Mouse (Mus musculus) regulatory T cell (primary cell): ENCODE measurements around the gene Ppp4r4.
"Not testable (repeated sequence)": the region's sequence is repeated elsewhere in the genome, so short reads cannot be mapped to it uniquely, and the experiment has no call there.

ENCODE experiments used
- in situ Hi-C: fragments of 300-600 bp; cut with MboI, MseI; formaldehyde crosslinking; loops from one replicate; pipeline ENCODE4 v1.15.1; 2025; ENCODE audit warnings: high pct_unique_total_duplicates

Ppp4r4 gene

DNA sequence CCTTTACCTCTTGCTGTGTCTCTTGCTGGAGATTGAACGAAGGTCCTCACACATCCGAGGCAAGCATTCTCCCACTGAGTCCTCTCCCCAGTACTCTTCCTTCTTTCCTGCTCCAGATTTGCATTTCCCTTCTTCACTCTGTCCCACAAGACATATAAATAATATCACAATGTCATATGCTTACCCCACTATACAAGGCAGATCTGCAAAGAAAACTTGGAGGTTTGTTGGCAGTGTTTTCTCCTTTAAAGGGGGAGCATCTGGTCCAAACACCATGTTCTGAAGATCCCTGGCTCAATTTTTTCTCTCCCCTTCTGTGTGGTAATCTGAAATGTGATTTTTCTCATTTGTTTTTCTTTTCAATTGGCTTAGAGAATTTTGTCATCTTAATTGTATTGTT is 102.3 kb downstream of the Ppp4r4 start:
- in situ Hi-C loops = no loop called here

DNA sequence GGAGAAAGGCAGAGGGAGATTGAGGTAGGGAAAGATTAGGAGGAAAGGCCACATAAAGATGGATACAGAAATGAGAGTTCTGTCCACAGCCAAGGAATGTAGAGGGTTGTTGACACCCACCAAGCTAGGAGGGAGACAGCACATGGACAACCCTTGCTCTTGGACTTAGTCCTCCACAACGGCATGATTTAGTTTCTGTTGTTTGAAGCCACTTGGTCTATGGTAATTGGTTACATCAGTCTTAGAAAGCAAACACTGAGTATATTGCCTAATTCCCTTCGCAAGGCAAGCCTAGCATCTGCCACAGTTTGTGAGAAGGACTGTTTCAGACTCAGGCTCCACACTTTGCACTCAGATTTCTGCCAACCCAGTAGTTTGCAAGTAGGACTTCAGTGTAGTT is 103.8 kb downstream of the Ppp4r4 start:
- in situ Hi-C loops = no loop called here

DNA sequence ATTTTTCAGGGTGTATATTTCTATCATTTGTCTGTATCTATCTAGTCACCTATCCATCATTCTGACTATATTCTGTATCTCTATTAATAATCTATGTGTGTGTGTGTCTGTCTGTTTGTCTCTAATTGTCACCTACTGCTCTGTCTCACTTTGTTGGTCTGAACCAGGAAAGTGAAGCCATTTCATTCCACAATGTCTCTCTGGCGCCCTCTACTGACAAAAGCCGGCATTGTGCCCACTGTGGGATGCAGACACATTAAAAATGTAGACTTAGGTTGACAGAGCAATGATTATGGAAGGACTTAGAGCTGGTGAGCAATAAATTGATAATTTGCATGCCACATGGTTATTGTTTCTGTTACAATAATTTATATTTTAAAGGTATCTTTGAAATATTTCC is 111.3 kb downstream of the Ppp4r4 start:
- in situ Hi-C loops = no loop called here

DNA sequence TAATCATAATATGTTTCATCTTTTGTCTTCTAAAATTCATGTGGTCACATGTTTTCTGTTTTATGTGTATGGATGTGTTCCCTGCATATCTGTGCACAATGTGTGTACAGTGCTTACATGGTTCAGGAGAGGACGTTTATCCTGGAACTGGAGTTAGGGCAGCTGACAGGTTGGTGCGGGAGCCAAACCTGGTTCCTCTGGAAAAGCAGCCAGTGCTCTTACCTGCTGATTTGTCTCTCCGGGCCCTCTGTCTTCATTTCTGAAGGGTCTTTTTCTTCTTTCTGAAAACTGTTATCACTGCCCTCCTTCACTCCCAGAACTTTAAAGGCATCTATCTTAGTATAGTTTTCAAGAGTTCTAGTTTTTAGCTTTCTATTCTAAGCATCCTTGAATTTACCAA is 111.7 kb downstream of the Ppp4r4 start:
- in situ Hi-C loops = no loop called here

DNA sequence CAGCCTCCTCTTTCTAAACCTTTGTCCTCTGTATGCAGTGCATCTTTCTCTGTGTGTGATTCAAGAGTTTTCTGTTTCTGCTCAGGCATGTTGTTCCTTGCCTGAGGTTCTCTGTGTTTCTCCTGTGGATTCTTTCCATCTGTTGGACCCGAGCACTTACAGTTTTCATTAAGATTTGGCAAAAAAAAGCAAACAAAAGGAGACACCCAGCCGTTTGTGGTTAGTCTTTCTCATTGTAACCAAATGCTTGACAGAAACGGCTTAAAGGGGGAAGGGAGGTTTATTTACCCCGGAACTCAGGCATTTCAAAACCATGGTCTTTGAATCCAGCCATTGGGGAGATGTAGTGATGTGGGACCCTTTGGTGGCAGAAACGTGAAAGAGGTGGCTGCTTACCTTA is 112.5 kb downstream of the Ppp4r4 start:
- in situ Hi-C loops = no loop called here

DNA sequence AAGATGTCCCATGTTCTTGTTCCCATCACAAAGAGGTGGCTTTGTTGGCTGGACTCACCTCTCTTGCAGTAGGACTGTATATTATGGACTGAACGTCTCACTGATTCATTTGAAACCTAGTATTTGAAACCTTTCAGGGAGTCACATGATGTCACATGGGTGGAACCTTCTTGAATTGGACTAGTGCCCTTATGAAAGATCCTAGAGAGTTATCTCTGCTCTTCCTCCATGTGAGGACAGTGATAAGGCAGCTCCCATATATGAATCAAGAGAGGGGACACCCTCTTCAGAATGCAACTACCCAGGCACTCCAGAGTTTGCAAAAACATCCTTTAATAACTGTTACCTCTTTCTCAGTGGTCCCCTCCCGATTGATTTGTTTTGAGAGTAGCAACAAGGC is 114.2 kb downstream of the Ppp4r4 start:
- in situ Hi-C loops = no loop called here

DNA sequence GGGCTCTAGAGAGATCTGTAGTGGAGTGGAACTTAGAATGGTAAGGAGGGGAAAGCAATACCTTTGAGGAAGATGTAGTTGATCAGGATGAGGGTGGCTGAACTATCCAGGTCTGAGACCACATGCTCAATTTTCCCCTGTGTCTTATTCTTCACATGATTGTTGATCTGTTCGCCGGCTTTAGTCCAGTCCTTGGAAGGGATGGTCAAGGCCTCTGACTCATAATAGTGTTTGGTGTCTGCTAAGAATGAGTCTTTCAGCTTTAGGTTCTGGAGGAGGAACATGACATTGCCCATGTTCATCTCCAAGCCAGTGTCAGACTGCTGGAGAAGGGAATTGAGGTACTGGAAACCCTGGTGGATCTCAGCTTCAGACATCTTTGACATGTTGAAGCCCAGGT is 121.8 kb downstream of the Ppp4r4 start:
- in situ Hi-C loops = no loop called here

DNA sequence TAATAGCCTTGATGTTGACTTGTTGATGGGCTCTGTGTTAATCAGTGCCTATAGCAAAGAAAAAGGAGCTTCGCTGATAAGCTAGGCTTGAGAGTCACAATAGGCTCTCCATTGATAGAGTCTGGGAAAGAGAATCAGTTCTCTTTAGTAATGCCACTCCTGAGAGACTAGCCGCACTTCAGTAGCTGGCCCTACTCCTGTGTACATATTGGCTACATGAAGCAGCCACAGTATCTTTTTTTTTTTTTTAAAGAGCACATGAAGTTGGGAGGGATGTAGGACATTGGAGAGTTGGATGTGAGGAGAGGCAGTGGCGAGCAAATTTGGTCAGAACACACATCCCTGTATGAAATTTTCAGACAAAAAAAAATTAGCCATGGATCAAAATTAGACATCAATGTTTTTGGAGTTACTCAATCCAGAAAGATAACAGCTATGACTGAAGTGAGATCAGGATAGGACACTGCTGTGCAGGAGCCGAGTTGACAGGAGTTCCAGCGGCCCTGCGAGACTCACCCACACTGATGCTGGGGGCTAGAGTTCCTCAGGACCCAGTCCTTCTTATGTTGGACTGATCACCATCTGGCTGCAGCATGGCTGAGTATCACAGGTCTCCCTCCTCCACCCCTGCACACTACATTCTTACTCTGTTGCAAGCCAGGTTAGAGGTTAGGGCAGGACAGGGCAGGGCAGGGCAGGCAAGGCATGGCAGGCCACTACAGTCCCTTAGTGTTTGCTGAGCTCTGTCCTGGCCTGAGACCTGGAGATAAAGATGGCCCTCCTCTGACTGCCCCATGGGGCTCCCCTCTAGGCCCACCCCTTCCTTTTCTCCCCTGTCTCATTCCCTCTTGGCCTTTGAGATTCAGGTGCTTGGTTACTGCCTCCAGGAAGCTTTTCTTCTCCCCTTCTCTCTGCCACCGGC is 123.3 kb downstream of the Ppp4r4 start:
- in situ Hi-C loops = no loop called here

DNA sequence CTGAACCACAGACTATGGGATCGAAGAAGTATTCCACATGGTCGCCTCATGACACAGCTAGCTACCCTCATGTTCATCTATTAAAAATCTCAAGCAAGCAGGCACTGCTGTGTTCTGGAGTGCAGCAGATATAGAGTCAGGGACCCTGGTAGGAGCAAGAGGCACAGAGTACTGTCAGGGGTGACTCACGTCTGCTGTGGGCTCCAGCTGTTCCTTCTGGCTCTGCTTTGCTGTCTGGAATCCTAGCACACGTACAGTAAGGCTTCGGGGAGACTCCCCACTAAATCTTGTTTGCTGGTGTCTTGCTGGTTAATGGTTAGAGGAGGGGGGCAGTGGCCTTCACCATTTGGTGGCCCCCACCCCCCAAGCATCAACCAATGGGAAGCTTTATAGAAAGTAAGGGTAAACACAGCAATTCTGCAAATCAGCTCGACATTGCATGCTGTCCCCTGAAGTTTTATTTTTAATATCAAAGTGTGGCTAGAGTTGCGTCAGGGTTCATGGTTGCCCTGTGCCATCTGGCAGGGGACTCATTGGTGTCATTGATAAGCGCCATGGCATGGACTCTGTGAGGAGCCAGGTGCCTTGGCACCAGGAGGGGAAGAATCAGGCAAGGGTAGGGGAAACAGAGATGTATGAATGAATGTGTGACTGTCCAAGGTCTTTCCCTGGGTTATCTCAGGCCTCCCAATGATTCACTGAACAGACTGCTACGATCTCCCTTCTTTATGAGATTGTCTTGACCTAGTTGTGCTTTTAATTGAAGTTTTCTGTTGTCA is 125.0 kb downstream of the Ppp4r4 start, which contains the start of gene Serpina6:
Gene Serpina6 (minus strand): TSS at position 365 of the 779 bp plus-strand sequence.
- in situ Hi-C loops = no loop called here

DNA sequence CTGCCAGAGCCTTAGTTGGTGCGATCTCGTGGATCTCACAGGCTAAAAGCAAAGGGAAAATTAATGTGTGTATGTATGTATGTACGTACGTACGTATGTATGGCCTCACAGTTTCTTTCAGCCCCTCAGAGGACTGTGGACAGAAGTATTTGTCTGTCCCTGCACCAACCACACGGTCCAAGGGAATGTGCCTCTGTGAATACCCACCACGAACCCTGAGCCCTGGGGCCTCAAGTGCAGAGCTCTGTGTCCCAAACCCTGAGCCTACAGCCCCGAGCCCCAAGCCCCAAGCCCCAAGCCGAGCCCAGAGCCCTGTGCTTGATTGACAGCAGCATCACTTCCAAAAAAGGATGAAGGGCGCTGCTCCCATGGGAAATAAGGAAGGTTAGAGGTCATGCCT is 125.9 kb downstream of the Ppp4r4 start:
- in situ Hi-C loops = no loop called here

DNA sequence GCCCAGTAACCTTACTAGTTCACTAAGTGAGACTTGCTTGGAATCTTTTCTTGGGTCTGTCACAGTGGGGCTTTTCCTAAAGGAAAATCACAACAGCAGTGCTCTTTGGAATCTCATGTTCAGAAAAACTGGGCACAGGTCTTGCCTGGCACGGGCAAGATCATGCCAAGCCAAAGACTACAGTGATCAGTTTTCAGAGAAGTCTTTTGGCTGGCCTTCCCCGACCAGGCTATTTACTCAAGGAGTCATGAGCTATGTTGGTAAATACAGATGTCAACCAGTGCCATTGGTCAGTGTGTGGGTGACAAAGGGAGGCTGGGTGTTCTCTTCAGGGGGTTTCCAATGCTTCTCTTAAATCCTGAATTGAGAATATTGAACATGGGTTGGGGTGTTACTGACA is 127.1 kb downstream of the Ppp4r4 start:
- in situ Hi-C loops = no loop called here

DNA sequence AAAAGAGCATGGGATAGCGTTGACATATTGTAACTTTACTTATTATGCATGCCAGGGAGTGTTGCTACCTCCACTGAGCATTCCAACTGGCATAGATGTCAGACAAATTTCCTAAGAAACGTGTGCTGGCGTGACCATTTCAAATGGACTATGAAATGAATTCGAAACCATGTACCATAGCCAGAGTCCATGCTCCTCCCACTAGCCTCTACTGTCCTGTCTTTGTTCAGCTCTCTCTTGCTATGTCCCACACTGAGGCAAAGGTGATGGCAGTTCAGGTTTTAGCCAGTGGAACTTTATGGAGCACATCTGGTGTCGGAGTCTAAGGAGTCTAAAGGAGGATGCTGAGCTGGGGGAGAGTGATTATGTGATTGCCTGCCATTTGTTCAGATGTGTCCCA is 128.0 kb downstream of the Ppp4r4 start:
- in situ Hi-C loops = no loop called here

DNA sequence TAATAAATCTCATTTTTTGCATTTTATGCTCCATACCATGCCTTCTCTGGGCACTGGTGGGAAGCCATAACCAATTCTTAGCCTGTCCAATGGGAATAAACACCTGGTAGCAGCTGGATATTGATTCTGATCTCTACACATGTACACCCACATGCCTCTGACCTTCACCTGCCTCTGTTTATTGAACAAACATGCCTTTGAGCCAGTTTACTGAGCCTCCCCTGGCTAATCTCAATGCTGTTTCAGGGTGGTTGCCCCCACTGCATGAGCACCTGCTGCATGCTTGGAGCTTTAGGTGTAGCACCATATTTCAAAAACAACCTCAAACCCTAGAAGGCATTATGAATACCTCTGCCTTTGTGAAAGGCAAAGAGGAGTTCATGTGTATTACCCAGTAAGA is 130.0 kb downstream of the Ppp4r4 start:
- in situ Hi-C loops = not testable (repeated sequence)
